Mouse (Mus musculus): ENCODE results near the gene 1700025C18Rik. TPM values are rescaled to one million over a fixed set of nuclear protein-coding genes. Genes with fewer than 3 reads are reported as not detected.

Gene 1700025C18Rik
- polyA plus RNA-seq, 1 experiment from 2014 or later: not detected

DNA sequence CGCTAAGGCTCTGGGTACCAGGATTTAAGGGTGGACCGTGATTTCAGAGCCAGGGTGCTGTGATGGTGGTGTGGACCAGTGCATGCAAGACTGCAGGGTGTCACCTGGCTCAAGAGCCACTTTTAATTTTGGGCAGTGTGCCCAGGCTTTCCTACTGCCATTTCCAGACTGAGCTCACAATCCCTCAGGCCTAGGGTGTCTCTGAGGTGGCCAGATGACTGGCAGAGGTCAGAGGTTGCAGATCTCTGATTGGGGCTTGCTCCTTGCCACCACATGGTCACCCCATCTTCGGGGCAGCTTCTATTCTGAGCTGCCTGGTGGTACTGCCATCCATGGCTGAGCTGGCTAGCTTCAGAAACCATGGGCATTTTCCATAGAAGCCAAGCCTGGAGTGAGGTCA lies 8.3 kb upstream of the 1700025C18Rik start:
- TF ChIP-seq CTCF (IDR thresholded peaks at IDR 0.05; ENCODE audit: low read depth): no peak
- Histone ChIP-seq H3K4me1 (ENCODE audit: insufficient read depth) (no peaks in the 10 kb centered on the region), H3K27ac (ENCODE audit: low read depth) (no peak overlapping the region), H3K9ac (no peak overlapping the region), H3K4me3 (ENCODE audit: low read depth, low read length) (no peak overlapping the region), H3K36me3 (ENCODE audit: insufficient read depth) (no peaks in the 10 kb centered on the region), H3K27me3 (ENCODE audit: insufficient read depth, low read length) (peaks cover 31% of the 10 kb centered on the region), H3K4me2 (no peak overlapping the region), H3K9me3 (ENCODE audit: low read depth, low read length) (no peaks in the 10 kb centered on the region)
- DNase-seq (no peak), ATAC-seq (ENCODE audit: insufficient read depth) (no peak)
- 70% methylated on average over 3 of the region's 3 CpGs for WGBS

DNA sequence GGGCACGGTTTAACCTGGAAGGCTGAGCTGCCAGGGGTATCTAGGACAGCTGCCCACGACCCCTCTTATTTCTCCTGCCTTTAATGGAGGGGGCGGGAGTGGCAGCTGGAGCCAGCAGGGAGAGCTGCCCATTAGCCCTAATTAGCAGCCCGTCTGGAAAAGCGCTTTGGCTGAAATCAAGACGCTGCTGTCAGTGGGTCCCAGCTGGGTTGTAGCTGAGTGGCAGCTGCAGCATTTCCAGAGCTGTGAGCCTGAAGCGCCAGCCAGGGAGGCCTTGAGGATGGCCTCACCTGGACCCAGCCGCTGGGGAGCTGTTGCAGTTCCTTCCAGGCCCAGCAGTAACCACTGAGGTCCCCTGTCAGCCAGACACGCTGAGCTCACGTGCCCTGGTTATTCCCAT lies 5.8 kb upstream of the 1700025C18Rik start:
- H3K4me1 ChIP-seq (ENCODE audit: insufficient read depth): no peaks in the 10 kb centered on the region
- peaks cover 25% of the 10 kb centered on the region for H3K27me3 ChIP-seq (ENCODE audit: insufficient read depth, low read length)
- H3K4me2 ChIP-seq: no peak overlapping the region
- no peak overlapping the region for H3K4me3 ChIP-seq (ENCODE audit: low read depth, low read length)
- H3K9me3 ChIP-seq (ENCODE audit: low read depth, low read length): no peaks in the 10 kb centered on the region
- H3K9ac ChIP-seq: no peak overlapping the region
- DNase-seq (no peak), ATAC-seq (ENCODE audit: insufficient read depth) (no peak)
- H3K27ac ChIP-seq (ENCODE audit: low read depth): no peak overlapping the region
- no peaks in the 10 kb centered on the region for H3K36me3 ChIP-seq (ENCODE audit: insufficient read depth)
- TF ChIP-seq CTCF (IDR thresholded peaks at IDR 0.05; ENCODE audit: low read depth): no peak
- 18% methylated on average over 10 of the region's 10 CpGs for WGBS

DNA sequence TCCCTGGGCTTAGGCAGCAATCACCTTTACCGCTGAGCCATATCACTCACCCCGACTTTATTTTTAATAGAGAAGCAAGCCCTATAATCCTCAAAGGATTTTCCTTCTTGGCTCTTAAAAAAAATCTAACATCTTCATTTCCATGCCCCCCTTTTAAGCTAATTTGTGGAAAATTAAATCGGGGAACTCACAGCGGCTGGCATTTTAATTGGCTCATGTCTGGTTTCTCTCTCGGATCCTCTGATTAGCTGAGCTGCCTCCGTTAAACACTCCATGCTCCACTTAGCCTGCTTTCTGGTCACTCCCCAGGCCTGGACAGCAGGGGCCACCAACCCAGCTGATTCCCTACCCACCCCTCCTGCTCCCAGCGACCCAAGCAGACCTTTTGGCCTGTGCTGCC lies 1.8 kb upstream of the 1700025C18Rik start:
- H3K36me3 ChIP-seq (ENCODE audit: insufficient read depth): no peaks in the 10 kb centered on the region
- H3K27me3 ChIP-seq (ENCODE audit: insufficient read depth, low read length): peaks cover 15% of the 10 kb centered on the region
- 74% methylated on average over 7 of the region's 7 CpGs for WGBS
- no peaks in the 10 kb centered on the region for H3K9me3 ChIP-seq (ENCODE audit: low read depth, low read length)
- H3K9ac ChIP-seq: no peak overlapping the region
- H3K27ac ChIP-seq (ENCODE audit: low read depth): no peak overlapping the region
- no peaks in the 10 kb centered on the region for H3K4me1 ChIP-seq (ENCODE audit: insufficient read depth)
- H3K4me2 ChIP-seq: no peak overlapping the region
- ATAC-seq (ENCODE audit: insufficient read depth): no peak
- no peak overlapping the region for H3K4me3 ChIP-seq (ENCODE audit: low read depth, low read length)
- no peak for DNase-seq
- TF ChIP-seq CTCF (IDR thresholded peaks at IDR 0.05; ENCODE audit: low read depth): no peak

DNA sequence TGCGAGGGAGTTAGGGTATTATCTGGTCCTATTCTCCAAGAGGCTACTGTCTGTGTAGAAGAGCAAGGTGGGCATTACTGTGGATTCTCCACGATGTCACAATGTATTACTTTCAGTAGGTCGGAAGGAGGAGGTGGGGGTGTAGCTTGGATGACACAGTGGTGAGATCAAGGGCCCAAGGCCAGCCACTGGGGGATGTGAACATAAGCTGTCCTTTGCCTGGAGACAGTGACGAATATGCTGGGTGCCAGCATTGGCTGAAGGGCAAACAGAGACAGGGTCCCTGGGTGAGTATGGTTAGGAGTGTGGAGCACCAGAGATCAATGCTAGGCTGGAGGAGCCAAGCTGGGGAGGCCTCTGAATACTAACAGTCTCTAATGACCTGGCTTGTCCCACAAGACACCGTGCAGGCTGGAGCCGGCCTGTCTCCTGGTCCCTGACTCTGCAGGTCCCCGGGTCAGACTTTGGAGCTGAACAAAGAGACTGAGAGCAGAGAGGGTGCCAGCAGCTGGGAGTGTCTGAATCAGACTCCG lies 949 bp upstream of the 1700025C18Rik start:
- WGBS: 61% methylated on average over 8 of the region's 8 CpGs
- Histone ChIP-seq H3K36me3 (ENCODE audit: insufficient read depth) (no peaks in the 10 kb centered on the region), H3K27ac (ENCODE audit: low read depth) (no peak overlapping the region), H3K4me2 (no peak overlapping the region), H3K9ac (no peak overlapping the region), H3K4me3 (ENCODE audit: low read depth, low read length) (no peak overlapping the region), H3K9me3 (ENCODE audit: low read depth, low read length) (no peaks in the 10 kb centered on the region), H3K27me3 (ENCODE audit: insufficient read depth, low read length) (peaks cover 7% of the 10 kb centered on the region), H3K4me1 (ENCODE audit: insufficient read depth) (no peaks in the 10 kb centered on the region)
- no peak for TF ChIP-seq CTCF (IDR thresholded peaks at IDR 0.05; ENCODE audit: low read depth)
- ATAC-seq (ENCODE audit: insufficient read depth) (no peak), DNase-seq (no peak)

DNA sequence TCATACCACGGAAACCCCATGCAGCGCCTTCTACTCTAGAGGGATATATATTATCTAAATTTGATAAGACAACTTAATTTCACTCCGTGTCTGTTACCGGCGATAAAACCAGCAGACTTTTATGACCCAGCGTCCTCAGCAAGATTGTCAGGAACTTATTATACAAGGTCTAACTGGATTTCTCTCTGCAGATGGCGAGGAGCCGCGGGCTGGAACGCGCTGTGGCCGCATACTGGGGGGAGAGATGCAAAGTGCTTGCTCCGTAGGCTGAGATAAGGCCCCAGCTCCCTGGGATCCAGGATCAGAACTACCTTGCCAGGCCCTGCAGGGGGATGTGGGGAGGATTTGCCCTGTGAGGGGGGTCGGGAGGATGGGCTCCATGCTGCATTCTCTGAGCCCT lies 1.1 kb downstream of the 1700025C18Rik start:
- no peak overlapping the region for H3K4me3 ChIP-seq (ENCODE audit: low read depth, low read length)
- no peak overlapping the region for H3K4me2 ChIP-seq
- DNase-seq: no peak
- no peaks in the 10 kb centered on the region for H3K27me3 ChIP-seq (ENCODE audit: insufficient read depth, low read length)
- H3K4me1 ChIP-seq (ENCODE audit: insufficient read depth): no peaks in the 10 kb centered on the region
- no peak for TF ChIP-seq CTCF (IDR thresholded peaks at IDR 0.05; ENCODE audit: low read depth)
- H3K36me3 ChIP-seq (ENCODE audit: insufficient read depth): no peaks in the 10 kb centered on the region
- no peak for ATAC-seq (ENCODE audit: insufficient read depth)
- 37% methylated on average over 14 of the region's 14 CpGs for WGBS
- no peak overlapping the region for H3K27ac ChIP-seq (ENCODE audit: low read depth)
- no peaks in the 10 kb centered on the region for H3K9me3 ChIP-seq (ENCODE audit: low read depth, low read length)
- H3K9ac ChIP-seq: no peak overlapping the region

DNA sequence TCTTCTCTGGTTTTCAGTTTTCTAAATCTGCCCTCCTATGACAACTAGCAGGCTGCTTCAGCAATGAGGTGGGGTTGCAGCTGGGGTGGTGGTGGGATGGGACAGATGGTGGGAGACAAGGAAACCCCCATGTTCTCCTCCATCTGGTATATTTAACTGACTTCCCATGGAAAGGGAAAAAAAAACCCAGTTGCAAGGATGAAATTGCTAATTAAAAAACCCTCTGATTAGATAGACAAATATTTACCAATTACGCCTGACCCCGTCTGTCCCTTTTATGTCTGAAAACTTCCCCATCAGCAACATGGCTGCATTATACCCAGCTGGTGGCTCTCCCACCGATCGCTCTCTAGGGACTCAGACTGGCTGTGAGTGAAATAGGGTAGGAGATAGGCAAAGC lies 3.9 kb downstream of the 1700025C18Rik start:
- no peaks in the 10 kb centered on the region for H3K36me3 ChIP-seq (ENCODE audit: insufficient read depth)
- H3K9me3 ChIP-seq (ENCODE audit: low read depth, low read length): no peaks in the 10 kb centered on the region
- no peak for ATAC-seq (ENCODE audit: insufficient read depth)

DNA sequence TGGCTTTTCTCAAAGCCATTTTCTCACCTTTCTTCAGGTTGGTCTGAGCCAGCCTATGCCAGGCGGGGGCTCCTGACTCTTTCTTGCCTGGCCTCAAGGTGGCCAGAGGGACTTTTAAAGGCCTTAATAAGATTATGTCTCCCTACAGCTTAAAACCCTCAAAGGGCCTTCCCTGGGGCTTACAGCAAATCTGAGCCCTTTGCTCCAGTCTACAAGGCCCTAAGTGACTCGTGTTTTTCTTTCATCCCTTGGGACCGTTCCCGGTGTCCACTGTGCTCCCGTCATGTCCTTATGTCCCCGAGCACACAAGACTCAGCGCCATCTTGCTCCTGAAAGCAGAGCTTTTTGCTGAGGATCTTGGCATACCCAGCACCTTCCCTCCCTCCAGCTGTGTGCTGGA lies 9.3 kb downstream of the 1700025C18Rik start:
- DNase-seq (no peak), ATAC-seq (ENCODE audit: insufficient read depth) (no peak)
- Histone ChIP-seq H3K9ac (no peak overlapping the region), H3K4me2 (no peak overlapping the region), H3K36me3 (ENCODE audit: insufficient read depth) (no peaks in the 10 kb centered on the region), H3K27ac (ENCODE audit: low read depth) (no peak overlapping the region), H3K4me3 (ENCODE audit: low read depth, low read length) (no peak overlapping the region), H3K9me3 (ENCODE audit: low read depth, low read length) (no peaks in the 10 kb centered on the region), H3K4me1 (ENCODE audit: insufficient read depth) (no peaks in the 10 kb centered on the region), H3K27me3 (ENCODE audit: insufficient read depth, low read length) (peaks cover 43% of the 10 kb centered on the region)
- TF ChIP-seq CTCF (IDR thresholded peaks at IDR 0.05; ENCODE audit: low read depth): no peak
- WGBS: 12% methylated on average over 7 of the region's 7 CpGs

More for the DNA sequence above, 3.9 kb downstream of the 1700025C18Rik start:
- Histone ChIP-seq H3K27me3 (ENCODE audit: insufficient read depth, low read length) (no peaks in the 10 kb centered on the region; the same call in 1 of the 2 replicates), H3K27ac (ENCODE audit: low read depth) (no peak overlapping the region), H3K4me3 (ENCODE audit: low read depth, low read length) (no peak overlapping the region), H3K4me1 (ENCODE audit: insufficient read depth) (no peaks in the 10 kb centered on the region), H3K4me2 (no peak overlapping the region), H3K9ac (no peak overlapping the region)
- WGBS: 63% methylated on average over 4 of the region's 4 CpGs
- DNase-seq: no peak
- no peak for TF ChIP-seq CTCF (IDR thresholded peaks at IDR 0.05; ENCODE audit: low read depth)

DNA sequence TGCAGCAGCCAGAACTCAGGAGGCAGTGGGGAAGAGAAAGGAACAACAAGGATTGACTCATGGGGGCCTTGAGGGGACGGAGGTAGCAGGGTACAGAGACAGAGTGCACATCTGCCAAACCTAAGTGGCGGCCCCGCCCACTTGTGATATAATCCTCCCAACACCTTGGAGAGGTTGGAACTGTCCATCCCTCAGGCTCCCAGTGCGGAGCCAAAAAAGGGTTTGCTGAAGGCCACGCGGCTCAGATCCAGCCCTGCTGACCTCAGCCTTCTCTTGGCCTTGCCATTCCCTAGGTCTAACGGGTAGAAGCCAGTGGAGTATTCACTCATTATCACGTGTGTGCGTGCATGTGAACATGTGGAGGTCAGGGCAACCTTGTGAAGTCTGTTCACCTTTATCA lies 9.9 kb downstream of the 1700025C18Rik start:
- Histone ChIP-seq H3K9ac (no peak overlapping the region), H3K4me2 (no peak overlapping the region), H3K9me3 (ENCODE audit: low read depth, low read length) (no peaks in the 10 kb centered on the region), H3K27me3 (ENCODE audit: insufficient read depth, low read length) (peaks cover 49% of the 10 kb centered on the region), H3K36me3 (ENCODE audit: insufficient read depth) (no peaks in the 10 kb centered on the region), H3K27ac (ENCODE audit: low read depth) (no peak overlapping the region), H3K4me1 (ENCODE audit: insufficient read depth) (no peaks in the 10 kb centered on the region), H3K4me3 (ENCODE audit: low read depth, low read length) (no peak overlapping the region)
- ATAC-seq (ENCODE audit: insufficient read depth) (no peak), DNase-seq (no peak)
- no peak for TF ChIP-seq CTCF (IDR thresholded peaks at IDR 0.05; ENCODE audit: low read depth)
- 14% methylated on average over 9 of the region's 9 CpGs for WGBS

Data from lung, embryonic 14.5 days (tissue).